Mouse (Mus musculus): ENCODE measurements around the gene Grap.

Gene Grap

DNA sequence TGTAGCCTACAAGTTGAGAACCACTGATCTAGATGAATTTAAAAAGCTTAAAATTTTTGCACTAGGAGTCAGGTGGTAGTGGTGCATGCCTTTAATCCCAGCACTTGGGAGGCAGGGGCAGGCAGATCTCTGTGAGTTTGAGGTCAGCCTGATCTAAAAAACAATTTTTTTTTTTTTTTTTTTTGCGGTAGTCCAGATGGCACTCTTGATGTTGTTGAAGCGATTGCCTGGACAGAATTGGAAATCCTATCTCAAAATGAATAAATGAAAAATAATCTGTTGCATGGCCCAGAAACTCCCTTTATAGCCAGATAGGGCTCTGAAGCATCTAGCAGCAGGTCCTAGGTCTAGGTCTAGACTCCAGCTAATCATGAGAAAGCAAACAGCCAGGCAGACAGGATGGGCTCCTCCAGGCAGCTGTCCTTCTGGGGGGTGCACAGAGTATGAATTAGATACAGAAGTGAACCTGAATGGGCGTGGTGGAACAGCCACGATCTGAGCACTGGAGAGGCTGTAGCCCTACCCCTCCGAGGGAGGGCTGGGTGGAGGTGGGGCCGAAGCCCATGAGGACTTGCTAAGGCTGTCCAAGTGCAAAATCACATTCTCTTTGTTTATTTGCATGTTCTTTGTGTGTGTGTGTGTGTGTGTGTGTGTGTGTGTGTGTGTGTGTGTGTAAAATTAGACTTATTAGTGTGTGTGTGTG lies 3.2 kb downstream of the Grap start:
- no peak for DNase-seq (ENCODE audit: low spot score in 2 of 2)

DNA sequence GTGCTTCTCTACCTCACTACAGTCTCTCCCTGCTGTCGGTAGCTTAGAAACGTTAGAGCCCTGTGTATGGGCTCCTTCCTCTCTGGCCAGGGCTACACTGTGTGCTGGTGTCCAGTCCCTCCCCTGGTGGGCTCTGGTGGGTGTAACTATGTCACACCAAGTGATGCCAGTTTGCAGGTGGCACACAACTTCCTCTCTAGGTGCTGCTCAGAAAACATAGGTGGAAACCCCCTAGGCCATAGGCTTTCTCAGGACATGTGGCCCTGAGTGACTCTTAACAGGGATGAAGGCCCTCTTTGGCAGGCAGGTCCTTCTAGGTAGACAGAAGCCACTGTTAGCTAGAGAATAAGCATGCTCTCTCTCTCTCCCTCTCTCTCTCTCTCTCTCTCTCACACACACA lies 4.4 kb downstream of the Grap start:
- no peak for DNase-seq (ENCODE audit: low spot score in 2 of 2)

DNA sequence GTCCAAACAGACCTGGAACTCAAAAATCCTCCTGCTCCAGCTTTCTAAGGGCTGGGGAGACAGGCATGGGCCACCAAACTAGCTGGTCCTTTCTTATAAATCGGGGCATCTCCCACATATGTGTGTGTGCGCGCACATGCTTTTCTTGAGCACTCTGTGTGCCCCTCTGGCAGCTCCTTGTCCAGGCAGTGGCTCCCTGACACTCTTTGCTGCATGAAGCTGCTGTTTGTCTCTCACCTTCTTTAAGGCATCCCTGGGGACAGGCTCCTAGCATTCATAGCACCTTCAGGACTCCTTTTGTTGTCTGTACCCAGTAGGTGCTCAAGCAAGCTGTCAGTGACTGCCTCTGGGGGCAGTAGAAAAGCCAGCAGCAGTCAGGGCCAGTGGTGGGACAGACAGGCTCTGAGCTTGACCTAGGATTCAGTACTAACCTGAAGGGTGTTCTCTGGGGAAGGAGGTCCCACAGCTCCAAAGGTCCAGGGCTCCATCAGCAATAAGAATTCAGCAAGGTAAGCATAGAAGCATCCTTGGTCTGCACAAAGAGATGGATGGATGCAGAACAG lies 5.4 kb downstream of the Grap start:
- DNase-seq (ENCODE audit: low spot score in 2 of 2) = no peak

- DNase-seq (ENCODE audit: low spot score in 2 of 2) = no peak
Observed at GRCm38 (mm10) chr11:61659011-61659858, 6.2 kb downstream of the Grap start.

DNA sequence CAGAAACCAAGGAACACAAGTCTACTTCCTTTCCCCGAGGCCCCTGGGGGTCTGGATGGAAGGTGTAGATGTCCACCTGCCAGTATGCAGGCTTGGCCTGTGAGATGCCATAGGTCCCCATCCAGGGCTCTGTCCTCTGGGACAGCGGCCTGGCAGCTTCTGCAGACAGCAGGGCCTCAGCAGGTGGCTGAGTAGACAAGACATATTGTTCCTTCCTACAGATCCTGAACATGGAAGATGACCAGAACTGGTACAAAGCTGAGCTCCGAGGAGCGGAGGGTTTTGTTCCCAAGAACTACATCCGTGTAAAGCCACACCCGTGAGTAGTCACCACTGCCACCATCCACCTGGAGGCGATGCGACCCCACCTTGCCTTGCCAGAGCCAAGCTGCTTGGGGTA lies 6.9 kb downstream of the Grap start:
- DNase-seq (ENCODE audit: low spot score in 2 of 2) = no peak

DNA sequence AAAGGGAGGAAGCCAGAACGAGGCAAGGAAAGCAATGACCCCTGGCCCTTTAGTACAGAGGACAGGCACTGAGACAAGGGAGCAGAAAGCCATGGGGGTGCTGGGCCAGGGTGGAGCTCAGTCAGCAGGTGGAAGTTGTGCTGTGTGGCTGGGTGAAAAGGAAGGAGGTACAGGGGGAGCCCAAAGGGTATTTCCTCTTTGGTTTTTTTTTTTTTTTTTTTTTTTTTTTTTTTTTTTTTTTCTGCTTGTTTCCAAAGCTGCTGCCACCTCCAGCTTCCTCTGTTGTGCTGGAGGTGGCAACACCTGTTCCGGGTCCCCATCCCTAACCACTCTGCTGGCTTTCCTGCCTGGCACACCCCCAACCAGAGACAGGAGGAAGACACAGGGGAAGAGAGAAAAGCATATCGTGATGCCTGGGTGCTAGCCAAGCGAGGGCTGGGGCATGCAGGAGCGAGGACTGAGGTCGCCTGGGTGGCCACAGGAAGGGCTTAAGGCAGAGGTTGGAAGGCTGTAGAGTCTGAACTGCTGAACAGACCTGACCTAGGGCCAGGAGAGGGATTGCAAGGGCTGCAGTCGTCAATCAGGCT lies 7.8 kb downstream of the Grap start:
- no peak for DNase-seq (ENCODE audit: low spot score in 2 of 2)

- no peak for DNase-seq (ENCODE audit: low spot score in 2 of 2)
Observed at GRCm38 (mm10) chr11:61662189-61662588, 9.1 kb downstream of the Grap start.

GRCm38 (mm10) chr11:61665401-61665800 lies 12.3 kb downstream of the Grap start:
- DNase-seq (ENCODE audit: low spot score in 2 of 2) = no peak

GRCm38 (mm10) chr11:61665991-61666799 lies 13.1 kb downstream of the Grap start:
- peak; percentile 63 to 67 for DNase-seq (ENCODE audit: low spot score in 2 of 2)

DNA sequence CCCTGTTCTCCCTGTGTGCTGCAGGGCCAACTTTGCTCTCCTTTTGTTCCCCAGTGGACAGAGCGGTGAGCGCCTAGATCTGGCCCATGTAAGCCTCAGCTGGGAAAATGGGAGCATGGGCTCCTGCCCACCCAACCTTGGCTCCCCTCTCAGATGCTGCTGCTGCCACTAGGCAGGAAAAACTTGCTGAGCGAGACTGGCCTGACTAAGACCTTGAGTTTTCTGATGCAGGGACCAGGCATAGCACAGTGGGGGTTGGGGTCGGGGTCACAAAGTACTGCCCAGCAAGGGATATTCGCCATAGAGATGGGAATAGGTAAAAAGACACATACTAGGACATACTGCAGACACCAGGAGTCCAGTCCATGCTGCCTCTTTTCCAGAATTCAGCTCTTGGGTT lies 14.2 kb downstream of the Grap start:
- DNase-seq (ENCODE audit: low spot score in 2 of 2) = no peak

DNA sequence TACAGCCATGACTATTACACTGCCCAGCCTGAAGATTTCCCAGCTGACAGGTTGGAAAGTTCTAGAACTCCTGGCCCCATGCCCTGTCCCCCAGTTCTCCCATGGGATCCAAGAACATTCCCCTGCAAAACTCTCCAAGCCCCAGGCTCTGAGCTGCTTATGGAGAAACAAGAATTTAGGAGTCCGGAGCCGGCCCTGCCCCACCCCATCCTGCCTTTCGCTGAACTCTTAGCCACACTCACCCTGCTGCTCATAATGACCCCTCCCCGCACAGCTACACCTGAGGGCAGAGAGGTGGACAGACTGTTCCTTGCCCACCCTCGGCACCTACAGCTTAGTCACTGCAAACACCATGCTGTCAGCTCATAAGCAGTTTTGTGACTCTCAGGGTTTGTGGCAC lies 14.7 kb downstream of the Grap start:
- no peak for DNase-seq (ENCODE audit: low spot score in 2 of 2)

DNA sequence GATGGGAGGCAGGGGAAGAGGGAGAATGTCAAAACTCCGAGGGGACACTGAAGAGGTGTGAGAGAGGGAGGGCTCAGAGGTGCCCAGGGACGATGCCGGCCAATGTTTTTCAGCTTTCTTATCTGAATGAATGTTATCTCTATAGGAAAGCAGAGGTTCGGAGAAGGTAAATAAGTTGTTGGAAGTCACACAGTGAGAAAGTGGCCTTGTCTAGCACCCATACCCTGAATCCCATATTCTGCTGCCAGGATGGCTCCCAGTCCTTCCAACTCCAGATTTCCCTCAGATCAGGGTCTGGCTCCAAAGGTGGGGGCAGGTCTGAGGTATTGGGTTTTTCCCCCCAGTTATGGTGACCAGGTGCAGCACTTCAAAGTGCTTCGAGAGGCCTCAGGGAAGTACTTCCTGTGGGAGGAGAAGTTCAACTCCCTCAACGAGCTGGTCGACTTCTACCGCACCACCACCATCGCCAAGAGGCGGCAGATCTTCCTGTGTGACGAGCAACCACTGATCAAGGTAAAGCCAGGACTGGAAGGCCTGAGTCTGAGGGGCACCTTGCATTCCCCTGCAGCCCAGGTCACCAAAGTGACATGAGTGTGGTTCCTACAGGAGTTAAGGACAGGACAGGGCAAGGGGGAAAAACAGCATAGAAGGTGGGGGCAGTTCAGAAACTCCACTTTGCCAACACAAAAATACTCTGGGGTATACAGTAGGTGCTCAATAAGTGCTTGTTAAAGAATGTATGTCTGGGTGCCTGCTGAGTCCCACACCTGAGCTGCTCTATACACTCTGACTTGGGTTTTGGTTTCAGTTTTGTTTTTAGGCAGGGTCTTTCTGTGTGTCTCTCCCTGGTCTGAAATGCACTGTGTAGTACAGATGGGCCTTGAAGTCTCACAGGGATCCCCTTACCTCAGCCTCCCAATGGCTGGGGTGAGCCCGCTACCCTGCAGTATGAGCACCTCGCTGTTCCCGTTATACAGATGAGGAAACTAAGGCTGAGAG lies 16.7 kb downstream of the Grap start:
- no peak for DNase-seq (ENCODE audit: low spot score in 2 of 2)

GRCm38 (mm10) chr11:61671781-61672383 lies 18.8 kb downstream of the Grap start:
- no peak for DNase-seq (ENCODE audit: low spot score in 2 of 2)

DNA sequence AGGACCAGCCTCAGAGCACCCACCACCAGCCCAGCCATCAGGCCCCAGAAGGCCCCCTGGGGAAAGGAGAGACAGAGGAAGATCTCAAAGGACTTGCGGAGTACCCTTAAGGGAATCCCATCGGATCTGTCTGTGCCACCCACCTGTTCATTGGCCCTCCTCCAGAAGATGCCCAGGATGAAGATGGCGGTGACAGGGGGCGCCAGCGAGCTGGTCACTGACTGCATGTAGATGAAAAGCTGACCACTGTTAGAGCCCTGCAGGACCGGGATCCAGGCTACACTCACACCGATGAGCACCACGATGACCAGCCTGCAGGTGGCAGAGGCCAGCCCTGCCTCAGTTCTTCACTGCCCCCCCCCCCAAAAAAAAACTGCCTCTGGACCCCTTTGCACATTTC lies 20.6 kb downstream of the Grap start:
- DNase-seq (ENCODE audit: low spot score in 2 of 2) = peak in 1 of 2 experiments; percentile 23

DNA sequence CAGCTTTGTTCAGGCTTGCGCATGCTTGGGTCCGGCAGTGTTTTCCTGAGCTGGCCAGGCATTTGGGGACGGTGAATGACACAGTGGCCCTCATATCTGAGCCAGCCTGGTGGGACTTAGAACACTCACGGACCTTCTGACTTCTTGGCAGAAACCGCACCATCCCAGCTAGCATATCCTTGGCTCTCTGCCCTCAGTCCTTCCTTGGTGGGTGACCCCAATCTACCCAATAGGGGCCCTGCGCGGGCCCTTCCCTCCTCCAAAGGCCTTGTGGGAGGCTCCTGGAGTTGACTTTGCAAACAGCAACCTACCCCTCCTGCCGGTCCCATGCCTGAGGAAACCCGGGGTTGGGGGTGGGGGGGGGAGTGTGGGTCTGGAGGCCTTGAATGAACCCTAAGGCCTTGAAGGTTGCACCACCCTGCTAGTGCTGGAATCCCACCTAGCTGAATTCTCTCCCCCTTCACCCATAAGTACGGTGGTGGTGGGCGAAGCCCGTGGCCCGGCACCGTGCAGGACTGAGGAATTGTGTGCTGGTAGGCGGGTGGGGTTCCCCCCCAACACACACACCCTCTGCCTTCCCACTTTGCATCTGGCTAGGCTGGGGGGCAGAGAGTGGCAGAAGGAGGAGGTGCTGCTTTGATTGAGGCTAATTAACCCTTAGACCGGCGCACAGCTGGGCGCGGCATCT lies 21.2 kb downstream of the Grap start:
- DNase-seq (ENCODE audit: low spot score in 2 of 2) = no peak

DNA sequence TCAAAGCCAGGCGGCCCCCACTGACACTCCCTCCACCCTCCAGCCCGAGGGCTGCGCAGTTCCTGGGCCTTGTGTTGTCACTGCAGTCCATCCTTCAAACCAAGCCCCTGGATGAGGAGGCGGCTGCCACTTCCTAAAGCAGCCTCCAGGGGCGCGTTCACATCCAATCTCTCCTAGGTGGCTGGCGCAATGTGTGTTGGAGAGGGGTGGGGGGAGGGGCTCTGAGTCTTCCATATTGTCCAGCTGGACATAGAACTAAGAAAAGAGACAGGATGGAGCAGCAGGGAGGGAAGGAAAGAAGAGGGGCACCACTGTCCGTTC lies 21.7 kb downstream of the Grap start:
- DNase-seq (ENCODE audit: low spot score in 2 of 2) = no peak

DNA sequence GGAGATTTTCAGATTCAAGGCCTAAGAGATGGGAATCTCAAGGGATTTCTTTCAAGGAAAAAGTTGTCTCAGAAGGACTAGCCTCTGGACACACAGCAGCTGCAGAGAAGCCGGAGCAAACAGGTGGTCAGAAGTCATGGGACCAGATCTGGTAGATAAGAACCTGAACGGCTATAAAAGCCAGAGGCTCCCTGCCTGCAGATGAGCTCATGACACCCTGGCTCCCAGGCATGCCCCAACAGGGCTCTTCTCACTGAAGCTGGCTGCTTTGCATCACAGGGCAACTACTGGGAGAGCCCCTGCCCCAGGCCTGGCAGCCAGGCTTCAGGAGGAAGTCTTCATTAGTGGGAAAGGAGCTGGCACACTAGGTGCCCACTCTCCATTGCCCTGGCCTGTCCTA lies 22.3 kb downstream of the Grap start:
- DNase-seq (ENCODE audit: low spot score in 2 of 2) = no peak

DNA sequence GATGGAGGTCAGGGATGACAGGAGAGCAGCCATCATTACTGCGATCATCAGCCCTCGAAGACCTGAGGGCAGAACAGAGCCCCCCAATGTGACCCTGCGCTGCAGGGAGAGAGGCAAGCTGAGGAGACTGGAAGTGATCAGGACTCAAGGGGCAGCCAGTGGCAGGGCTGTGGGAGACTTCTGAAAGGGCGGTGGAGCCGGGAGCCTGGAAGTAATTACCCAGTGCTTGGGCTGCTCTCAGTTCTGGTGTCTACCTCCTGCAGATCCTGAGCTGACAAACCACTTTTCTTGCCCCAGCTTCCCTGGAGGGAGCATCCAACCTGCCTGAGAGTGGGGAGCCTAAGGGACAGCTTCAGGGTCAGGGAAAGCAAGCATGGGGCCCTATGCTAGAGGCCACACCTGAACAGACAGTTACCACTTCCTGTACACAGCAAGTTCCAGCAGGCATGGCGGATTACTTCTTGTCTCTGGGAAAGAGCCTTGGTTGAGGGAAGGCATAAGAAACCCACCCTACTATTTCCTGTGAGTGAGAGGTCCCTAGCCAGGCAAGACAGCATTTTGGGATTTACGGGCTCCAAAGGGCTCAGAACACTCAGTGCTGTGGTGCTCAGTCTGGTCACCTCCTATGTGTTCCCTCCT lies 23.3 kb downstream of the Grap start:
- DNase-seq (ENCODE audit: low spot score in 2 of 2) = no peak

- no peak for DNase-seq (ENCODE audit: low spot score in 2 of 2)
Observed at GRCm38 (mm10) chr11:61677709-61678108, 24.6 kb downstream of the Grap start.

Data from right cerebral cortex, adult 2 months (tissue).